Mouse (Mus musculus) CD4-positive, CD25-positive, alpha-beta regulatory T cell, adult 9 weeks (primary cell): ENCODE measurements around the gene Zbtb4. TPM values are rescaled to one million over a fixed set of nuclear protein-coding genes. Genes with fewer than 3 reads are reported as not detected.

ENCODE experiments used
- polyA plus RNA-seq: library from polyadenylated mRNA; unstranded; fragments of 100-300 nt; shearing (Covaris generic); gene quantifications from one replicate; pipeline ENCODE4 v1.2.1, GENCODE M21; 2017

The Zbtb4 gene
- 4.9 TPM for polyA plus RNA-seq

DNA sequence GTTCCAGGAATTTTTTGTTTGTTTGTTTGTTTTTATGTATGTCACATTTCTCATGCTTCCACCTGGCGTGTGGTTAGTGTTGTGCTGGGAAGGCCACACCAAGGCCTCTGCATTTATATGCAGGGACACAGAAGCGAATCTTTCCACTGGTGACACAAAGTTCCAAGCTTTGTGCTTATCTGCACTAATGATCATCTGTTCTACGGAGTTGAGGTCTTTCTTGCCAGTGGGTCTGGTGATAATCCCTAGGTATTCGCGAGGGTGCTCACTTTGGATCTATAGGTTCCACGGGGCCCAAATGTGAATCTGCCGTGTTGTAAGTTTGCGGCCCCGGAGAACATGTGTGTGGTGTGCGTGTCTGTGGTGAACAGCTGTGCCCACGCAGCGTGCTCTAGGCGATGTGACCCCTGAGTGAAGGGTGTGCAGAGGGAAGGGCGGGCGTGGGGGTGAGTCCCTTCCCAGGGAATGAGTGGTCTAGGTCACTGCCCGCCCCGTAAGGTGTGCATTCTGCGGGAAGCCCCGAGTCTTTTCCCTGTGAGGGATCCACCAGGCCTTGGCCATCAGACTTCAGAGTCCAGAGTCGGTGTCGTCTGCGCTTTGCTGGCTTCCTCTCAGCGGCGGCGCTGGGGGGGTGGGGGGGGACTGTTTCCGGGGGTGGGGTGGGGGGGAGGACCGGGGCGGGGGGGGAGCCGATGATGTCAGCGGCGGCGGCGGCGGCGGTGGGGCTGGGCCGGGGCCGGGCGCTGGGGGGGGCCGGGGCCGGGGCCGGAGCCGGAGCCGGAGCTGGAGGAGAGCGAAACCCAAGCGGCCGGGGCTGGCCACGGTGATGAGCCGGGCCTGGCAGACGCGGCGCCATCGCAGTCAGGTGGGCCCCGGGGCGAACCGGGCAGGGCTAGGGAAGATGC is at the start of gene Zbtb4:
TSS of gene Zbtb4 (plus strand) at position 692 of the 905 bp plus-strand sequence.

GRCm38 (mm10) chr11:69758478-69758970 is 7.2 kb upstream of the Zbtb4 start, which contains the start of gene Polr2a:
Gene Polr2a (minus strand): TSS chr11:69758637.

DNA sequence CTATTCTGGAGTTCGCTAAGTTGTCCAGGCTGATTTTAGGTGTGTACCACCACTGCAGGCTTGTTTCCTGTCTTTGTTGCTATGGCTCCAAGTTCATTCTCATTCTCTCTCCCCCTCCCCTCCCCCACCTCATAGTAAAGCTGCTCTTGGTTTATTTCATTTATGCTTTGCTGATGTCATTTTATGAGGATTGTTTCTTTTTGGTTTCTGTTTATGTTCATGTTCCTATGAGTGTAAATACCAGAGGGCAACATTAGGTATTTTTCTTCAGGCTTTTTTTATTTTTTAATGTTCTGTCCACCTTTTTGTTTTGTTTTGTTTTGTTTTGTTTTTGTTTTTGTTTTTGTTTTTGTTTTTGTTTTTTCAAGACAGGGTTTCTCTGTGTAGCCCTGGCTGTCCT is 3.8 kb upstream of the Zbtb4 start, which contains the start of gene Slc35g3:
TSS of gene Slc35g3 (minus strand) at position 101 of the 400 bp plus-strand sequence.

DNA sequence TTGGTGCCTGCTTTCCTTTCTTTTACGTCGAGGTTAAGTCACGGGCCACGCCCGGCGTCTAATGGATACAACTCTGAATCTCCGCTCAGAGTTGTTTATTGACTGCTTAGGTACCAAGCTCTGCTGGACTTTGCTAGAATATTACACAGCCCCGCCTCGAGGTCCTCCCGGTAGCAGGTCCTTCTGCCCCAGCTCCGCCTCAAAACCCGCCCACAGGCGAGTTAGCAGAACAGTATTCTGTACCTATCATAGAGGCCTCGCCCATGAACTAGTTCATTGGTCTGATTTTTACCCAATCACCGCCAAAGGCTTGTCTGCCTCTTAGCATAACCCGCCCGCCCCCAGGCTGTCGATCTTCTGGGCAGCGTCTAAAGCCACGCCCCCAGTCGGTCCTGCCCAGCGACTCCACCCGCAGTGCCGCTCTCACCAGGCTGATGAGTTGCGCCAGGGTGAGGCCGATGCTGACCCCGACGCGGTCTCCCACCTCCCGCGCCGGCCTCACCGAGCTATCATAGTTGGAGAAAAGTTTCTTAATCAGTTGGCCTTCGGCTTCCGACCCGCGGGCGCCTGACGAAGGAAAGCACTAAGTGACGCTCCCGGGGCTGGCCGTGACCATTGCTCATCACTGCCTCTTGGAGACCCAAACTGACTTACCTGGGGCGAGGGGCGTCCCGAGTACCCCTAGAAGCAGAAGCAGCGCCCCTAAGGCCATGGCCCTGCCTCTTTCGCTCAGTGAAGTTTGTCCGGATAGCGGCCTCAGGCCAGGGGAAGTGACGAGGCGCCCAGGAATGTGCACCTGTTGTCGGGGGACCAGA is 29.7 kb downstream of the Zbtb4 start, which contains the start of gene Chrnb1:
TSS of gene Chrnb1 (minus strand) at position 776 of the 815 bp plus-strand sequence.

DNA sequence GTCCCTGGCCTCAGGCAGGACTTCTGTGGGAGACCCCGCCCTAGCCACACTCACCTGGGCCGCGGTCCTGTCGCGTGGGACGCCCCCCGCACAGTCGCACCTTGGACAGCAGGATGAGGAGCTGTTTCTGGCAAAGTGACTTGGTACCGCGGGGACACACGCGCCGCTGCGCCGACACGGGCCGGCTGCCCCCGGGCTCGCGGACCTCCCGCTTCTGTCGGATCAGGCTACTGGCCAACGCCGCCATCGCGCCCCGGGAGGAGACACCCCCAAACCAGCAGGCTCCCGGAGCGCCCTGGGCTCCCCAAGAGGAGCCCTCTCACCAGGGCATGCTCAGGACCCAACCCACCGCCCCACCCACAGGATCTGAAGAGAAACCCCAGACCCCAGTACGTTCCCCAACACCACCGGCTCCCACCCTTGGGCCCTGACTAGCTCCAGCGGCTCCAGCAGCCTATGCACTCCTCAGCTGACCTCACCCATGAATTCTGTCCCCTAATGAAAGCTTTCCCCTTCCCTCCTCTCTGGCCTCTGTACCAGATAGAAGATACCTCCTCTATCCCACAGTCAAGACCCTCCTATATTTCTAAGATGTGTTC is 35.8 kb downstream of the Zbtb4 start, which contains the start of gene Fgf11:
TSS of gene Fgf11 (minus strand) at position 479 of the 599 bp plus-strand sequence.

DNA sequence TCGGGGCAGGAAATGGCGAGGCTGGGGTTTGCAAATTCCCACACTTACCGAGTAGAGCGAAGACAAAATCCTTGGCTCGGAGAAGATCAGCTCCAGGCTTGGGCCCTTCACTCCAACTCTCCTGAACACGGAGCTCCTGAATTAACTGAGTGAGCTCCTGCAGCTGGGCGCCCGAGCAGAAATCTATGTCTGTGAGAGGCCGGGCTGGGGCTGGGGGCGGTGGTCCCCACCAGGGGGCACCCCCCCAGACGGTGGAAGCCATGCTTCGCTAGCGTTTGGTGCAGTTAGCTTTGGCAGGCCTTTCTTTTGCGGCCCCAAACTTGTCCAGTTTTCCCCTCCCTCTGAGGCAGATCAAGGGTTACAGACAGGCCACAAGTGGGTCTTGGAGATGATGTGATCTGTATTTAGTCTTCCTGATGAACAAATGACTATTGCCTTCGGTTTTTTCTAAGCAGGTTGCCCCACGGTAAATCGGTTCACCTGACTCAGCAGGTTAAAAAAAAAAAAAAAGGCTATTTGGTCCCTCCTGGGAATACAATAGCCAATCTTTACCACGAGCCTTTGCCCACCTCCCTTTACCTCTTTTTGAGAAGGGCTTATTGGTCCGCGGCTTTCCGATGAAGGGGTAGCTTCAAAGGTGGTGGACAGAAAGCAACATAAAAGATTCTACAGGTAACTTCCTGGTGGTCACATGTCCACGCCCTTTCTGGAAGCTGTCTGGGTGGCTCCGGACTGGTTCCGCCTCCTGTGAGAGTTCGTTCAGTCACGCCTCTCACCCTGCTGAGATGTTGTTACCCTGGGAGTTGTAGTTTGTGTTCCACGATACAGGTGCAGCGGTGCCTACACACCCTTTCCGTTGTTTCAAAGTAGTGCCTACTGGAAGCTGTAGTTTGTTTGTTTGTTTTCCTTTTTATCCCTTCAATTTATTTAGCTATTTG is 39.5 kb downstream of the Zbtb4 start, which contains the start of gene Tmem102:
TSS of gene Tmem102 (minus strand) at position 653 of the 938 bp plus-strand sequence.

DNA sequence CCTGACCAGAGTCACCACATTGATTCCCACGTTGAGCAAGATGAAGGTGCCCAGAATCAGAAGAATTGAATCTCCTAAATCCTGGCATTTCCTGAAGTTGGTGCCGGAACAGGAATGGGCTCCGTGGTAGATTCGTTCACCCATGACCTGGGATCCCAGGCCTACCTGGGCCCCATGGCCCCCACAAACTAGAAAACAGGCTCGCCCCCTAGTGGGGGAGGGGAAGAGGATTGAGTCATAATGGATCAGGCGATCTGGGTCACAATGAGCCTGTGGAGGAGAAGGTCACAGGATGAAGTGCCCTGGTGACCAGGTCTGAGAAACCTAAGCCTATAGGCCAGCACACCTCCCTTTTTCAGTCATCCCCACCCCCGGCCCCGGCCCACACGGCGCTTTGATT is 49.4 kb downstream of the Zbtb4 start, which contains the start of gene Gm39566:
TSS of gene Gm39566 (minus strand) at position 144 of the 400 bp plus-strand sequence.

DNA sequence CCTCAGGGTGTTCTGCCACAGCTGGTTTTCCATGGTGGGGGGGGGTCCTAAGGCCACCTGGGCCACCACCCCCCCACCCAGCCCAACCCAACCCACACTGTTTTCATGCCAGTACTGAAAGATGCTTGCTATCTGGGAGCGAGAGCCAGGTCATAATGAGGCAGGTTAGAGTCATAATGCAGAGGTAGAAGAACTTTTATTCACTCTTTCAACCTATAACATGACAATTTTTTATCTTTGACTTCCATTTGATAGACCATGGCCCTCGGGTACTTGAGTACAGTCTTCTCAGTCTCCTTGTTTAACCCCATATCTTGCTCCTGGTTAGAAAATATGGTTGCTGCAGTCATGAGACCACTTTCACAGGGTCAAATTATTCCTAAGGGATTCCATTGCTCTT is 52.7 kb downstream of the Zbtb4 start, which contains the start of gene Spem2:
TSS of gene Spem2 (minus strand) at position 101 of the 400 bp plus-strand sequence.

DNA sequence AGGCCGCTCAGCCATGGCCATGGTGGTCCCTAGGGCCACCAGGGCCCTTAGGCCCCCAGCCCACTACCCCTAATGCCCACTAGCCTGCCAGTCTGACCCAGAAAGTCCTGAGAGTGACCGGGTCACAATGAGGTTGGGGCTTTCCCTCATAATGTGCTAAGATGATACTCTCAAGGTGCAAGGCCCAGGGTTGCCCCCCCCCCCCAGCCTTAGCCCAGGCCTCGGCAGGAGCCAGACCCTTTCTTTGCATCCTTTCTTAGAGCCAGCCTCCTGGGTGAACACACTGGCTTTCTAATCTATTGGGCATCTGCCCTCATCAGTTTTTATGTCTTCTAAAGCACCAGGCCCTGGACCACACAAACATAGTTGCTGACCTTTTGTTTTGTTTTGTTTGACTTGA is 56.4 kb downstream of the Zbtb4 start, which contains the start of gene Spem1:
TSS of gene Spem1 (minus strand) at position 101 of the 400 bp plus-strand sequence.

Other genes with a start within 250 kb of the Zbtb4 start
- gene Dnah2, start 216.8 kb upstream of the Zbtb4 start, polyA plus RNA-seq = not detected
- 0.36 TPM for gene Efnb3, start 205.7 kb upstream of the Zbtb4 start, polyA plus RNA-seq
- gene Wrap53, start 185.7 kb upstream of the Zbtb4 start, polyA plus RNA-seq = 30.3 TPM
- gene Trp53, start 185.6 kb upstream of the Zbtb4 start, polyA plus RNA-seq = 257 TPM
- not detected for gene Atp1b2, start 160.0 kb upstream of the Zbtb4 start, polyA plus RNA-seq
- not detected for gene Shbg, start 148.0 kb upstream of the Zbtb4 start, polyA plus RNA-seq
- not detected for gene Sat2, start 143.9 kb upstream of the Zbtb4 start, polyA plus RNA-seq
- 9.2 TPM for gene Fxr2, start 132.9 kb upstream of the Zbtb4 start, polyA plus RNA-seq
- not detected for gene Sox15, start 110.6 kb upstream of the Zbtb4 start, polyA plus RNA-seq
- 66.8 TPM for gene Mpdu1, start 103.3 kb upstream of the Zbtb4 start, polyA plus RNA-seq
- gene Cd68, start 99.8 kb upstream of the Zbtb4 start, polyA plus RNA-seq = 5.7 TPM
- gene Eif4a1, start 93.5 kb upstream of the Zbtb4 start, polyA plus RNA-seq = 558 TPM
- 44.6 TPM for gene Senp3, start 83.8 kb upstream of the Zbtb4 start, polyA plus RNA-seq
- not detected for gene Tnfsf13, start 80.1 kb upstream of the Zbtb4 start, polyA plus RNA-seq
- not detected for gene Tnfsf12, start 70.1 kb upstream of the Zbtb4 start, polyA plus RNA-seq
- gene Tnfsfm13, start 69.8 kb upstream of the Zbtb4 start, polyA plus RNA-seq = not detected
- 53.7 TPM for gene Polr2a, start 7.3 kb upstream of the Zbtb4 start, polyA plus RNA-seq
- not detected for gene Slc35g3, start 3.9 kb upstream of the Zbtb4 start, polyA plus RNA-seq
- 3.5 TPM for gene Chrnb1, start 30.0 kb downstream of the Zbtb4 start, polyA plus RNA-seq
- not detected for gene Fgf11, start 35.9 kb downstream of the Zbtb4 start, polyA plus RNA-seq
- gene Tmem102, start 39.7 kb downstream of the Zbtb4 start, polyA plus RNA-seq = not detected
- not detected for gene Gm39566, start 49.4 kb downstream of the Zbtb4 start, polyA plus RNA-seq
- gene Spem2, start 52.6 kb downstream of the Zbtb4 start, polyA plus RNA-seq = not detected
- not detected for gene Spem1, start 56.3 kb downstream of the Zbtb4 start, polyA plus RNA-seq
- 0.65 TPM for gene Nlgn2, start 71.9 kb downstream of the Zbtb4 start, polyA plus RNA-seq
- 121 TPM for gene Tmem256, start 72.6 kb downstream of the Zbtb4 start, polyA plus RNA-seq
- gene Plscr3, start 80.5 kb downstream of the Zbtb4 start, polyA plus RNA-seq = 30.1 TPM
- not detected for gene Tnk1, start 92.8 kb downstream of the Zbtb4 start, polyA plus RNA-seq
- not detected for gene Tmem95, start 112.1 kb downstream of the Zbtb4 start, polyA plus RNA-seq
- gene Kctd11, start 115.5 kb downstream of the Zbtb4 start, polyA plus RNA-seq = 1.1 TPM
- 549 TPM for gene Acap1, start 129.6 kb downstream of the Zbtb4 start, polyA plus RNA-seq
- gene 2810408A11Rik, start 135.1 kb downstream of the Zbtb4 start, polyA plus RNA-seq = 3.9 TPM
- gene Neurl4, start 135.2 kb downstream of the Zbtb4 start, polyA plus RNA-seq = 4.2 TPM
- 152 TPM for gene Gps2, start 148.0 kb downstream of the Zbtb4 start, polyA plus RNA-seq
- 1,005 TPM for gene Eif5a, start 156.0 kb downstream of the Zbtb4 start, polyA plus RNA-seq
- not detected for gene Ybx2, start 169.9 kb downstream of the Zbtb4 start, polyA plus RNA-seq
- gene Slc2a4, start 182.3 kb downstream of the Zbtb4 start, polyA plus RNA-seq = not detected
- not detected for gene Cldn7, start 198.9 kb downstream of the Zbtb4 start, polyA plus RNA-seq
- 26.1 TPM for gene Ctdnep1, start 215.2 kb downstream of the Zbtb4 start, polyA plus RNA-seq
- 78.3 TPM for gene Elp5, start 216.6 kb downstream of the Zbtb4 start, polyA plus RNA-seq
- gene Gabarap, start 225.2 kb downstream of the Zbtb4 start, polyA plus RNA-seq = 496 TPM
- gene Phf23, start 229.9 kb downstream of the Zbtb4 start, polyA plus RNA-seq = 111 TPM
- 16.7 TPM for gene Dvl2, start 234.7 kb downstream of the Zbtb4 start, polyA plus RNA-seq
- 142 TPM for gene Acadvl, start 249.5 kb downstream of the Zbtb4 start, polyA plus RNA-seq